Mouse (Mus musculus) heart, postnatal 0 days (tissue): Measurements from ENCODE around the gene Tmem59.

Source experiments
- CTCF ChIP-seq: IDR thresholded peaks from 2 replicates; pipeline ENCODE4 v1.5.1; 2016; ENCODE audit warnings: antibody characterized with exemption, control low read depth, low read depth
- EP300 ChIP-seq: IDR thresholded peaks from 2 replicates; pipeline ENCODE4 v1.6.1; 2016; ENCODE audit warnings: antibody characterized with exemption, low read depth

DNA sequence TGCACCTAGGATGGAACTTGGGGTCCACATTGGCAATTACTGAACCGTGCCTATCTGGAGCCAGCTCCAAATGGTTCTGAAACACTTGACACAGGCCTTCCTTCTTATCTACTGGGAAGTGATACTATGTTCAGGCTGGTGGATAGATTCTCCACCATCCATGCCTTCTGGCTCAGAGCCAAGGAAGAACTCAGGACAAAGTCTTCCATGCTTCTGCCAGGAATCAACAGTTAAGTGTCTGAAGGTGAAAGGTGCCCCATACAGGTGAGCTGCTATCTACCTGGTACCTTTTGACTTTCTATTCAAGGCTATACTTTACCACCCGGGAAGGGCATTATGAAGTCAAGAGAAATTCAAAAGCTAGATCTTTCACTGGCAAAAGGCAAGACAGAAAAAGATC lies 60.1 kb downstream of the Tmem59 start:
- TF ChIP-seq CTCF: no peak
- no peak for TF ChIP-seq EP300
